Mouse (Mus musculus) liver, embryonic 14.5 days (tissue): ENCODE results near the gene Snapin. TPM values are rescaled to one million over a fixed set of nuclear protein-coding genes. Genes with fewer than 3 reads are reported as not detected.

ENCODE experiments used
- ATAC-seq: fragments of 200-750 bp; cut with Nextera tagmentation; 2 replicates; pipeline ENCODE4 v1.8.0; 2017; ENCODE audit warnings: moderate number of reproducible peaks, mild to moderate bottlenecking, moderate library complexity; ENCODE audit not compliant: insufficient read depth
- DNase-seq, 3 experiments: peaks; one replicate each; pipeline ENCODE4 v3.0.0-alpha.2; 2012 to 2013; ENCODE audit warnings: low read depth in 3 of 3, low spot score in 3 of 3
- H3K27ac ChIP-seq: fragments of 300-500 bp; sonication (generic); 2 replicates; pipeline ENCODE4 v1.5.1; 2014; ENCODE audit warnings: moderate library complexity, mild to moderate bottlenecking, control low read depth, inconsistent platforms
- H3K27me3 ChIP-seq: fragments of 300-500 bp; sonication (generic); 2 replicates; pipeline ENCODE4 v1.6.1; 2014; ENCODE audit warnings: mild to moderate bottlenecking, low read length, moderate library complexity; ENCODE audit not compliant: control insufficient read depth, insufficient read depth
- H3K36me3 ChIP-seq: fragments of 300-500 bp; sonication (generic); replicated peaks from 2 replicates; pipeline ENCODE4 v1.6.1; 2014; ENCODE audit warnings: low read depth; ENCODE audit not compliant: control insufficient read depth, insufficient read depth
- H3K4me1 ChIP-seq, 2 experiments: fragments of 200-500 bp in 1 of 2; fragments of 300-500 bp in 1 of 2; sonication (generic) in 1 of 2; replicated peaks; 2 replicates each; pipeline ENCODE4 v1.6.1; 2012 to 2014; ENCODE audit warnings: antibody characterized with exemption in 1 of 2, inconsistent platforms in 1 of 2, low read length in 1 of 2; ENCODE audit not compliant: control insufficient read depth in 2 of 2, insufficient read depth in 2 of 2
- H3K4me2 ChIP-seq: fragments of 300-500 bp; sonication (generic); 2 replicates; pipeline ENCODE4 v1.6.1; 2014; ENCODE audit warnings: low read depth, mild to moderate bottlenecking, control low read depth, moderate library complexity
- H3K4me3 ChIP-seq, 2 experiments: fragments of 200-500 bp in 1 of 2; fragments of 300-500 bp in 1 of 2; sonication (generic) in 1 of 2; 2 replicates each; pipeline ENCODE4 v1.5.1; 2012 to 2014; ENCODE audit warnings: low read depth in 2 of 2, low read length in 2 of 2, mild to moderate bottlenecking in 2 of 2, control low read depth in 1 of 2, inconsistent platforms in 1 of 2, moderate library complexity in 1 of 2; ENCODE audit not compliant: insufficient read depth in 1 of 2
- H3K9ac ChIP-seq: fragments of 300-500 bp; sonication (generic); replicated peaks from 2 replicates; pipeline ENCODE4 v1.6.1; 2014; ENCODE audit warnings: mild to moderate bottlenecking, control low read depth, moderate library complexity
- H3K9me3 ChIP-seq: fragments of 300-500 bp; sonication (generic); 2 replicates; pipeline ENCODE4 v1.6.1; 2016; ENCODE audit warnings: low read length, mixed read lengths; ENCODE audit not compliant: control insufficient read depth
- CTCF ChIP-seq: IDR thresholded peaks from 2 replicates; pipeline ENCODE4 v1.5.1; 2016; ENCODE audit warnings: antibody characterized with exemption, low read depth, control low read depth
- EP300 ChIP-seq: IDR thresholded peaks from 2 replicates; pipeline ENCODE4 v1.6.1; 2016; ENCODE audit warnings: antibody characterized with exemption, low read depth
- WGBS: fragments of 180-500 bp; shearing (Covaris S2); extraction: QIAGEN DNeasy Blood & Tissue Kit; methylation state at CpG from one replicate; pipeline ENCODE4 v1.1.7; 2014; ENCODE audit not compliant: insufficient replicate concordance; 5-methylcytosine and 5-hydroxymethylcytosine counted together
- polyA plus RNA-seq, 2 experiments: library from polyadenylated mRNA; depleted of rRNA in 1 of 2; stranded (reverse) in 1 of 2; unstranded in 1 of 2; fragments of >200 nt; fragmentation: Nextera tagmentation in 1 of 2; extraction: Ambion mirVana in 1 of 2; gene quantifications; 2 replicates each; pipeline versions ENCODE4 v1.2.1 to v1.2.3; 2012 to 2014

Snapin gene
- polyA plus RNA-seq, 2 experiments, result 9.3 to 17.0 TPM

GRCm38 (mm10) chr3:90505216-90505615 lies 14.4 kb upstream of the Snapin start:
- H3K9me3 ChIP-seq, result no peaks in the 10 kb centered on the region
- H3K9ac ChIP-seq, result no peak overlapping the region
- no peak overlapping the region for H3K4me3 ChIP-seq
- H3K4me1 ChIP-seq, result peaks cover 7 to 11% of the 10 kb centered on the region in 2 experiments
- DNase-seq (no peak), ATAC-seq (no peak)
- H3K4me2 ChIP-seq, result no peak overlapping the region
- H3K27me3 ChIP-seq, result no peaks in the 10 kb centered on the region
- peaks cover 72% of the 10 kb centered on the region for H3K36me3 ChIP-seq
- 87% methylated on average over 5 of the region's 5 CpGs for WGBS
- no peak for TF ChIP-seq EP300
- no peak for TF ChIP-seq CTCF
- H3K27ac ChIP-seq, result no peak overlapping the region

GRCm38 (mm10) chr3:90503444-90503843 lies 12.6 kb upstream of the Snapin start:
- Histone ChIP-seq H3K27me3 (no peaks in the 10 kb centered on the region), H3K4me2 (no peak overlapping the region), H3K9ac (no peak overlapping the region), H3K27ac (no peak overlapping the region), H3K36me3 (peaks cover 90% of the 10 kb centered on the region), H3K9me3 (no peaks in the 10 kb centered on the region), H3K4me3 (no peak overlapping the region), H3K4me1 (peaks cover 7 to 11% of the 10 kb centered on the region in 2 experiments)
- TF ChIP-seq CTCF (no peak), EP300 (no peak)
- 84% methylated on average over 4 of the region's 4 CpGs for WGBS
- ATAC-seq (no peak), DNase-seq (no peak)

- H3K36me3 ChIP-seq, result peaks cover 69% of the 10 kb centered on the region
- H3K27me3 ChIP-seq, result no peaks in the 10 kb centered on the region
- TF ChIP-seq CTCF, result no peak
- no peak for TF ChIP-seq EP300
- H3K9ac ChIP-seq, result no peak overlapping the region
- H3K9me3 ChIP-seq, result no peaks in the 10 kb centered on the region
- H3K4me2 ChIP-seq, result no peak overlapping the region
- no peak overlapping the region for H3K27ac ChIP-seq
- DNase-seq (no peak), ATAC-seq (no peak)
- no peaks in the 10 kb centered on the region for H3K4me1 ChIP-seq
- H3K4me3 ChIP-seq, result no peak overlapping the region
These were observed 6.8 kb upstream of the Snapin start for GRCm38 (mm10) chr3:90497597-90497996.

GRCm38 (mm10) chr3:90495850-90496525 lies 5.2 kb upstream of the Snapin start:
- H3K27me3 ChIP-seq, result no peaks in the 10 kb centered on the region
- H3K4me3 ChIP-seq, result no peak overlapping the region
- no peak overlapping the region for H3K4me2 ChIP-seq
- H3K9me3 ChIP-seq, result no peaks in the 10 kb centered on the region
- WGBS, result 83% methylated on average over 7 of the region's 7 CpGs
- ATAC-seq (no peak), DNase-seq (no peak)
- TF ChIP-seq CTCF (no peak), EP300 (no peak)
- H3K4me1 ChIP-seq, result peaks cover 0 to 2% of the 10 kb centered on the region in 2 experiments; a peak in 1 of 4 replicates
- H3K27ac ChIP-seq, result no peak overlapping the region
- H3K9ac ChIP-seq, result no peak overlapping the region
- H3K36me3 ChIP-seq, result peaks cover 53% of the 10 kb centered on the region

- no peaks in the 10 kb centered on the region for H3K27me3 ChIP-seq
- H3K36me3 ChIP-seq, result peaks cover 39% of the 10 kb centered on the region
- WGBS, result 57% methylated on average over 4 of the region's 4 CpGs
- H3K4me2 ChIP-seq, result no peak overlapping the region
- DNase-seq, result no peak
- TF ChIP-seq EP300 (no peak), CTCF (no peak)
- H3K4me1 ChIP-seq, result peaks cover 3 to 10% of the 10 kb centered on the region in 2 experiments; a peak in 3 of 4 replicates
- no peak for ATAC-seq
- no peaks in the 10 kb centered on the region for H3K9me3 ChIP-seq
- H3K4me3 ChIP-seq, result no peak overlapping the region
- no peak overlapping the region for H3K27ac ChIP-seq
- no peak overlapping the region for H3K9ac ChIP-seq
These were observed 3.2 kb upstream of the Snapin start for GRCm38 (mm10) chr3:90493831-90494540.
